Mouse (Mus musculus): ENCODE measurements around the gene B9d1.

Gene B9d1

DNA sequence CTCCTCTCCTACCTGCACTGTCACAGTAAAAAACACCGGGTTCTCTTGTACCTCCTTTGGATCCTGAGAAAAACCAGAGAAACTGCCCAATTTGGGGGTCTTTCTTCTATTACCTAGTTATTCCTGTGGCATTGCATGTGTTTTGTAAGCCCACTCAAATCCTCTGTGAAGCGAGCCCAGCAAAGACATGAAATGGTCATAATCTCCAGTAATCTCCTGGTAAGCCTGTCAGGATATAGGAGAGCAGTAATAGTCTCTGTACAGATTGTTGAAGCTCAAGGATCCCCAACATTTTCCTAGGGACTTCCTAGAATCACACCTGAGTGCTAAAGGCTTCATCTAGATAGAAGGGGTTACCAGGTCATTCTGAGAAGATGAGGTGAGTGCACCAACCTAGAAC, 36.2 kb downstream of the B9d1 start:
- no peak for DNase-seq (ENCODE audit: low spot score)

DNA sequence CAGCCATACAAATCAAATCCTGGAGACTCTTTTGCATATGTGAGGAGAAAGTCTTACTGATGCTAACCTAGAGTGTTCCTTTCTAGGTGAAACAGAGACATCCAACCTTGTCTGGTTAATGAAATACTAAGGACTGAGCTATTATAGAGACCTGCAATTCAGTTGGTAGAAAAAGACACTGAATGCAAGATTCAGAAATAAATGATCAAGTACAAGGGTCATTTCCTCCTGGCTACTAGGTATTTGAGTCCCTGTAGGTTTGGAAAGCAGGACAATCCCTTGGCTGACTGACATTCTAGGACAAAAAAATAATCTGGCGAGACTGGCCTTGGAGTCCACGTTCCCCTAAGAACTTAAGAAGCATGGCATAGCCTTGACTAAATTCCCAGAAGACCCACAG, 40.6 kb downstream of the B9d1 start:
- DNase-seq (ENCODE audit: low spot score) = no peak

DNA sequence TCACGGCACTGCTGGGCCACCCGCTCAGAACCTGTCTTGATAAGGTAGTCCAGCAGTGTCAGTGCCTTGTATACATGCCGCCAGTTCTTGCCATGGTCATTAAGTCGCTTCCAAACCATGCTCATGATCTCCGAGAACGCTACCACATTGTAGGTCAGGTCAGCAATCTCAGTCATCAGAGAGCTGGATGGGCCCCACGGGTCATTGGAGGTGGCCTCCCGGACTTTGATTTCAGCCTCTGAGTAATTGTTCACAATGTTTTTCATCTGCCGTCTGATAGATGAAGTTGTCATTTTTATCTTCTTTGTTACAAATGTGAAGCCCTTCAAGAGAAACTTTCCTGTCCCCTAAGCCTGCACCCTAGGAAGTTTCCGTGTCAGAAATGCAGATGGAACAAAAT, 41.5 kb downstream of the B9d1 start:
- DNase-seq (ENCODE audit: low spot score) = no peak

DNA sequence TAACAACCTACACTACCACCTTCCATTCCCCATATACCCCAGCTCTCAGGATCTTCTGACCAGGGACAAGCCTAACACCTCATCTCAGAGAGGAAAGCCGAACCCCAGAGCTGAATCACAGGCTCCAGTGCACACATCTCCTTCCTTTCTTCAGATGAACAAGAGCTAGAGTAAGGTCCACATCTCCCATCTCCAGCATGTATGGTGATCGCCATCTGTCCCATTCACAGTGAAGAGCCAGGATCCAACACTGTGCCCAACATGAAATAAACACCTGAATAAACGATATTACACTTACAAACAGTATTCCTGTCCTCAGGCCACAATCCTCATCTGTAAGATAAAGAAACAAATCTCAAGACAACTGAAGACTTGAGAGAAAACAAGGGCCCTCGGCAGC, 42.8 kb downstream of the B9d1 start:
- no peak for DNase-seq (ENCODE audit: low spot score)

DNA sequence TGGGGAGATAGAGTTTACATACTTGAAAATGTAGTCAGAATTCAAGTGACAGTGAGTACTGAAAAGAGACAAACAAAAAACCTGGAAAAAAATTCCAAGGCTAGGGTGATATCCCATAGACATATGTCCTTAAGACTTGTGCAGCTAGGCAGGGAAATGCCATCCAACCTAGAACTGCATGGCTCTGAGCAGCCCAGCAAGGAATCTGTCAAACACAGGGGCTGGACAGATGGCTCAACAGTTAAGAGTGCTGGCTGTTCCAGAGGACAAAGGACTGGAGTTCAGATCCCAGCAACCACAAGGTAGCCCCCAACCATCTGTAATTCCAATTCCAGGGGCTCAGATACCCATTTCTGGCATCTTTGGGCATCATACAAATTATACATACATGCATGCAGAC, 45.7 kb downstream of the B9d1 start:
- DNase-seq (ENCODE audit: low spot score) = no peak

DNA sequence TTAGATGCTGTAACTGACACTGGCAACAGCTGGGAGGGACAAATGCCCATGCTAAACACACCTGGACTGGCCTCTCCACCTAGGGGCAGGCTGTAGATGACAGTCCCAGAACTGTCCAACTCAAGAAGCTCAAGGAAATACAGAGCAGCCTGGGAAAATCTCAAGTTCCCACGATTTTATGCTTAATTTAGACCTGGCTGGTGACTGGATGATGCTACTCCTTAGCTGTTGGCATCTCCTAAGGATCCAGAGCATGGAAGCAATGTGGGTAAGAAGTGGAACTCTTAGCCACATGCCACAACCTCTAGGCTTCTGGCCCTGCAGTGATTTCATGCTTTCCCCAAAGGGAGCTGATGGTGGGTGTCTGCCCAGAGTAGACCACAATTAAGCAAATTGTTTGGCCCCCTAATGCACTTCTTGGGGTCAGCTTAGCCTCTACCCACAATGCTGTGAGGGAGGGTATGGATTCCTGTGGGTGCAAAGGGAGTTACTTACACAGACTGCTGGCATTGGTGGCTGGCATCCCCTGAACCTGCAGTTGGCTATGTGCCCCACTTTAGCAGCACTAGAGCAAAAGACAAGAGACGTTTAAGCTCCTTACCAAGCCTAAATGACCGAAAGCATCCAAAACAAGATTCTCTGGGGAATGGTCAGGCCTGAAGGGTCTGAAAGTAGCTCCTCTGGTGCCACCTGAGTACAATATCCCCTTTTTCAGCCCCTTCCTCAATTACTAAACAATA, 48.2 kb downstream of the B9d1 start:
- no peak for DNase-seq (ENCODE audit: low spot score)

DNA sequence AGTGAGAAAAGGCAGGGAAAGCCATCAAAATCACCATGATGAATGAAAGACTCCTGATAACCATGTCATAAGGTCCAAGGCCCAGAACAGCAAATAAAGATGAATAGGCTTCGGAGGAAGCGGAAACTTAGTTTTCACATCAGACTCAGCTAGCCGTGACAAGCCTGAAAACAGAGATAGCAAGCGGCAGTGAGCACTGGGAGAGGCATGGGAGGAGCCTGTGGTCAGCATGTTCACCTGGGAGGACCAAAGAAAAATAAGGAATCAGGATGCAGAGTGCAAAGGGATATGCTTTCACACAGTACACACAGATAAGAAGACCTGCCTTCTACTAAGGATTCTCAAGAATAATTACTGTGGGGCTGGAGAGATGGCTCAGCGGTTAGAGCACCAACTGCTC, 54.6 kb downstream of the B9d1 start:
- no peak for DNase-seq (ENCODE audit: low spot score)

DNA sequence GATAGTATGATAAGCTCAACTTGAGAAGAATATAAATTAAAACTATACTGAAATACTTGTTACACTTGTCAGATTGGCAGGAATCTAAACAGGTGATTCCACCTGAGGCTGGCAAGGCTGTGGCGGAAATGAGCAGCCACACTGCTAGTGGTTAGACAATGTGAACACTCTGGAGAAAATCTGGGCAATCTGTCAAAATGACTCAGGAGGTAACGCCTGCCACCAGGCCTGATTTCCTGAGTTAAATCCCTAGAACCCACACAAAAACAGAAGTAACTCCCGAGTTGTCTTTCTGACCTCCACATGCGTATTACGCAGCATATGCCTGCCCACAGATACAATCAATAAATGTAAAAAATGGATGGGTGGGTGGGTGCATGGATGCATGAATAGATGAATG, 57.5 kb downstream of the B9d1 start:
- DNase-seq (ENCODE audit: low spot score) = no peak
